Mouse (Mus musculus) layer of hippocampus, adult 2 months (tissue): ENCODE data around the gene Rnf208. TPM values are rescaled to one million over a fixed set of nuclear protein-coding genes. Genes with fewer than 3 reads are reported as not detected.

ENCODE experiments used
- DNase-seq, 2 experiments: peaks; one replicate each; pipeline ENCODE4 v3.0.0; 2022; ENCODE audit warnings: low spot score in 2 of 2
- H3K27ac ChIP-seq: fragments of 200-600 bp; 2 replicates; pipeline ENCODE4 v1.8.1; 2022
- H3K4me3 ChIP-seq: fragments of 200-600 bp; 2 replicates; pipeline ENCODE4 v1.8.1; 2022; ENCODE audit warnings: mild to moderate bottlenecking
- CTCF ChIP-seq: fragments of 200-600 bp; conservative IDR thresholded peaks from 2 replicates; pipeline ENCODE4 v1.8.1; 2022; ENCODE audit warnings: antibody characterized with exemption, mild to moderate bottlenecking, moderate library complexity
- long read RNA-seq, 2 experiments: library from polyadenylated mRNA; stranded (forward); transcript quantifications; one replicate each; pipeline ENCODE4 v2.0.0; 2021; ENCODE audit warnings: borderline mapping rate in 2 of 2
- total RNA-seq, 2 experiments: library from RNA; stranded (reverse); gene quantifications; 2 replicates each; pipeline ENCODE4 v1.2.3; 2021

Rnf208 gene
- total RNA-seq, result 100 to 1,000 TPM; 228 to 232 TPM
- long read RNA-seq, experiment 1, transcript Rnf208-203 (2 exons, 885 nt), result major isoform, 76 of 134 reads
- long read RNA-seq, experiment 1, transcript Rnf208-202 (1 exons, 1,333 nt), result minor isoform, 54 of 134 reads
- long read RNA-seq, experiment 1, partial matches to known transcripts, result 0 of 134 reads
- long read RNA-seq, experiment 1, other reads (novel, unspliced or antisense), result 4 of 134 reads
- long read RNA-seq, experiment 2, transcript Rnf208-202 (1 exons, 1,333 nt), result minor isoform, 72 of 191 reads
- long read RNA-seq, experiment 2, transcript Rnf208-203 (2 exons, 885 nt), result major isoform, 111 of 191 reads
- long read RNA-seq, experiment 2, partial matches to known transcripts, result 0 of 191 reads
- long read RNA-seq, experiment 2, other reads (novel, unspliced or antisense), result 8 of 191 reads

DNA sequence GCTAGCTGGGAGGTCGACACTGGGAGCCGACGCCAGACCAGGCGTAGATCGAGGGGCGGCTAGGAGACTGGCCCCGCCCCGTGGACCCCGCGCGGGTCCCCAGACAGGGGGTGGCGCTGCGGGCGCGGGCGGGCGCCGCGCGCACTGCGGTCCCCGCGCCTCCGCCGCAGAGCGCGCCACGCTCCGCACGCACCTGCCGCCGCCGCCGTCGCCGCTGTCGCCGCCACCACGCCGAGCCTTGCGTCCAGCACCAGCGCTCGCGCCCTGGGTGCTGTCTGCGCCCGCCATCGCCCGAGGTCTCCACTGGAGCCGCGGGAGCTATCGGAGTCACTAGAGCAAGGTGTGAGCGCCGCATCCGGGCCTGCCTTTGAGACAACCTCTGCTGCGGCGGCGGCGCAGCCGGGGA, at the start of gene Rnf208, which contains the start of gene Cysrt1:
Rnf208 (plus strand) TSS at position 155 of the 406 bp plus-strand sequence.
Cysrt1 (minus strand) TSS at position 352 of the 406 bp plus-strand sequence.
- TF ChIP-seq CTCF, result no peak
- peak within 1 kb of the TSS; percentile 93 for H3K27ac ChIP-seq
- peak within 1 kb of the TSS; percentile 70 for H3K4me3 ChIP-seq
- DNase-seq, result no peak

GRCm38 (mm10) chr2:25193330-25193770, 48.7 kb upstream of the Rnf208 start:
- Histone ChIP-seq H3K27ac (peak overlapping the region; percentile 39; the same call in 1 of the 2 replicates), H3K4me3 (no peak overlapping the region)
- DNase-seq, result peak; percentile 76 to 82
- TF ChIP-seq CTCF, result peak; percentile 91

DNA sequence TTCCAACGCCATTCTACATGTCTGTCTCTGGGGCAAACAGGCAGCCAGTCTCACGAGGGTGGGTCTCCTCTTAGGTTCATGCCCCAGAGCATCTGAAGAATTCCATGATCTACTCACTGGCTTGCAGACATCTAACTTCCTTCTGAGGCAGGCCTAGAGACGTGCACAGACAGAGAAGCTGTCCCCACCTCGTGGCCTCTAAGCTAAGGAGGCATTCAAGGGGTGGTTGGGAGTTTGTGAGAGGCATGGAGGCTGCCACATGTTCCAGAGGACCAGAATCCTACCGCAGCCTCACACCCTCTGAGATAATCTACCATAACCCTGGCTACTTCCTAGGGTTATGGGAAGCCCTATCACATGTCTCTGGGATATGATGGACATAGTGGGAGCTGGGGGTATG, 48.0 kb upstream of the Rnf208 start:
- TF ChIP-seq CTCF, result no peak
- no peak for DNase-seq
- H3K4me3 ChIP-seq, result no peak overlapping the region
- H3K27ac ChIP-seq, result peak overlapping the region; percentile 39; the same call in 1 of the 2 replicates

GRCm38 (mm10) chr2:25194486-25195171, 47.4 kb upstream of the Rnf208 start:
- DNase-seq, result no peak
- Histone ChIP-seq H3K4me3 (no peak overlapping the region), H3K27ac (0 out of 2 replicates have a peak overlapping the region, but pooled peaks have one; percentile 39)
- TF ChIP-seq CTCF, result no peak

DNA sequence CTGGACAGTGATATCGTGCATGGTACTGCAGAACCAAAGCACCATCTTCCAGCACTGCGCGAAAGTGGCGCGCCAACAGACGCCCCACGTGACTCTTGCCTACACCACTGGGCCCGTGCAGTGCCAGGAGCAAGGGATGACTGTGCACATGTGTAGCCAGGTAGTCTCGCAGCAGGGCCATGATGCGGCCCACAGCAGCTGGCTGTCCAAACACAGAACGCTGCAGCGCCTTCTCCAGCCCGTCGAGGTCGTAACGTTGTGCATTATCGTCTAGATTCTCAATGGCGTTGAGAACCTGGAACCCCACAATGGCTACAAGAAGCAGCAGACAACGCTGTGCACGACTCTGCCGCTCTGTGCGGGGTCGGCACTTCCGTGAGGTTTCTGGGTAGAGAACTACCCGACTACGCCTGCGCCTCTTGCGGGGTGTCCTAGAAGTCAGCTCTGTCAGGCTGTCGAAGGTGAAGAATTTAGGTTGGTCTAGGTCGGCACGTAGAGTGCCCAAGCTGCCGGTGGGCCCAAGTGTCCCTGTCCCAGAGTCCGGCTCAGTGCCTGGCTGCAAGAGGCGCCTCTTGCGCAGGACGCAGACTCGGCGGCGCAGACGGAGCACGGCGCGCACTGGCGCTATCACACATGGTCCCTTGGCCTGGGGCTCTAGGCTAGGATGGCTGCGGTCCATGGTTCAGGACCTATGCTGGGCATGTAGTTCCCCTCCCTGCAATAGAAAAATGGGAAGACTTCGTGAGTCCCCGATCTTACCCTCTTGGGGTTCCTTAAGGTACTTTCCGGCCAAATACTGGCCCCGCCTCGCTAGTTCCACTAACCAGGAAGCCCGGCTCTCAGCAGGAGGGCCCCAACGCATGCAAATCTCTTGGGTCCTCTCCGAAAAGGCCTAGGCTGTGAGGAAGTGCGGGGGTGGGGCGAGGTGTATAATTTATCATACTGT, 46.6 kb upstream of the Rnf208 start:
- H3K27ac ChIP-seq, result peak overlapping the region; percentile 80; the same call in 1 of the 2 replicates
- no peak for TF ChIP-seq CTCF
- DNase-seq, result no peak
- H3K4me3 ChIP-seq, result peak overlapping the region; percentile 35

DNA sequence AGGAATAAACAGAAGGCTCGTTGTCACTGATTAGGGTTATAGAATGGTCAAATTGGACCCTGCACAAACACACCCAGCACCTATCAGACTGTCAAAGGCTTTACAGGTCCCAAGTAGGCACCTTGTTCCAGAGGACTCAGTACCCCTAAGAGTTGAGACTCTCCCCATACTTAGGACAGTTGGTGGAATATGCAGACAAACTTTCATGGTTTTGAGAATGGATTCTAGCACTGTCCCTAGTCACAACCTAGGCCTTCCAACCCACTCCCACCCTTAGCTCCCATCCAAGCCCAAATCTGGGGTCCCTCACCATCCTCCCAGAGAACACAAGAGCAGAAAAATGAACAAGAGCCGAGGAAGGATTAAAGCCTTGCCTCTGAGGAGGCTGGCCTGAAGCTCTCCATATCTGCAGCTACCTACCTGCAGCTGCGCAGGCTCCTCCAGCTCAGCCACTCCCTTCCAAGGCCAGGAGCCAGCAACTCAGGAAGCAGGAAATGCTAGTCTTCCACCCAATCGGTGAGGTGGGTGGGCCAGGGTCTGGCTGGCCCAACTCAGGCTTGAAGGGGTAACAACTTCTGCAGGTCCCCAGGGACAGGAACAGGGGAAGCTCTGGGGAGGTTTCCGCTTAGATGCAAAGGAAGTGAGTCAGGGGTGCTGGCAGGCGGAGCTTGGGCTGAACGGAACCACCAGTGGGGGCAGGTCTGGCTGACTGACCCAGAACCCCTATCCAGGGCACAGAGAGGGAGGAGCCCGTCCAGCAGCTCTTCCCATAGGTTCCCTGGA, 45.7 kb upstream of the Rnf208 start, which contains the start of gene Tor4a:
Tor4a (minus strand) TSS at position 715 of the 783 bp plus-strand sequence.
- Histone ChIP-seq H3K27ac (peak within 1 kb of the TSS; percentile 80), H3K4me3 (peak within 1 kb of the TSS; percentile 35)
- DNase-seq, result no peak
- peak; percentile 32; the same call in 1 of the 2 replicates for TF ChIP-seq CTCF

- TF ChIP-seq CTCF, result no peak
- no peak overlapping the region for H3K4me3 ChIP-seq
- no peak for DNase-seq
- H3K27ac ChIP-seq, result peak overlapping the region; percentile 80
Measured at GRCm38 (mm10) chr2:25197191-25197590, 44.9 kb upstream of the Rnf208 start.

- DNase-seq, result no peak
- no peak for TF ChIP-seq CTCF
- Histone ChIP-seq H3K27ac (peak overlapping the region; percentile 39; the same call in 1 of the 2 replicates), H3K4me3 (no peak overlapping the region)
Measured at GRCm38 (mm10) chr2:25197946-25198345, 44.1 kb upstream of the Rnf208 start.

GRCm38 (mm10) chr2:25200631-25201030, 41.4 kb upstream of the Rnf208 start:
- TF ChIP-seq CTCF, result no peak
- Histone ChIP-seq H3K4me3 (no peak overlapping the region), H3K27ac (no peak overlapping the region)
- DNase-seq, result no peak

DNA sequence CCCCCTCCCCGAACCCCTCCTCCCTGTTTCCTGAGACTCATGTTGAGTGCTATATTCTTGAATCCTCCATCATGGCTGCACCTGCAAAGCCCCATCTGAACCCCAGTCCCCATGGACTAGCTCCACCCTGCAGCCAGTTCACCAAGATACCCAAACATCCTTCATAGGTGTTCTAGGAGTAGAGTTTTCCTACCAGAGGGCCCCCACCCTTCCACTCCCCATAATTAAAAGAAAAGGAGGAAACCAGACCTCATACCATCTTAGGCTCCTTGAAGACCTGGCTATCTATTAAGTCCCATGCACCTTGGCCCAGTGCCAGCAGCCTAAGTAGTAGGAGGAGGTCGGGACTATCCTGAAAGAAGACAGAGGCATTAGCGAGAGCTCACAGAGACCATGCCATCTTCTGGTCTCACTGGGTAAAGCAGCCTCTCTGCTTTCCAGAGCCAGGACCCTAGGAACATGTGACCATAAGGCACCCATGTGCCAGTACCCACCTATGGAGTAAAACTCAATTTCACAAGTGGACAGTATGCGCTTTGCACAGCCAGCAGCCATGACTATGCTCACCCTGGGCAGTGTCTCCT, 38.3 kb upstream of the Rnf208 start:
- TF ChIP-seq CTCF, result peak; percentile 57
- DNase-seq, result no peak
- Histone ChIP-seq H3K27ac (no peak overlapping the region), H3K4me3 (no peak overlapping the region)

DNA sequence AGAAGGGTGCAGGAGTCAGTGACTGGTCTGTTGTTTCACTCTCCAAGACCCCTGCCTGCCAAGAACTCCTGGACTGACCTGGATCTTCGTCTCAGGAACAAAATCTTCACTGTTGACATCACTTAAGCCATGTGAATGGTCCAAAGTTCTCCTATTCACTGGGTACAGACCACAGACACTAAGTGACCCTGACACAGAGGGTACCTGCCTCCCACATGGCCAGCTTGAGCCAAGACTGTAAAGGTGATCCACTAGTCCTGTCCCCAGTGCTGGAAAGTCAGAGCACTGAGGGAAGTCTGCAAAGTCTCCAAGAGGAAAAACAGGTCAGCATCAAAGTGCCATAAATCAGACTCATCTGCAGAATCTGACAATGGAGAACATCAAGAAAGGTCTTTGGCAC, 34.5 kb upstream of the Rnf208 start:
- no peak for TF ChIP-seq CTCF
- no peak for DNase-seq
- Histone ChIP-seq H3K27ac (no peak overlapping the region), H3K4me3 (no peak overlapping the region)

DNA sequence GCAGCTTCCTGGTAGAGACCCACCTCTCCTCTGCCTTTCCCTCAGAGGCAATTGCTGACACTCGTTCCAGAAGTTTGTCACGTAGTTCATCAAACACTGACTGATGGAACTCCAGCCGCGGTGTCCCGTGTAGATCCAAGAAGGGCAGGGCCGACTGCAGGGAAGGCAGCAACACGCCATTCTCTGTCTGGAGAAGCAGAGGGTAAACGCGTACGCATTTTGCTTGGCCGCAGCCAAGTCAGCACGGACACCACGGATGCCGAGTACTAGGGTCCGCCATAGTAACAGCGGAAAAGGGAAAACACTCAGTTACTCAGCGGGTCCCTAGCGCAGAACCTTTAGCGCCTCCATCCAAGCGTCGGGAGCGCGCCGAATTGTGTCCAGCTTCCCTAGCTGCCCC, 31.4 kb upstream of the Rnf208 start:
- Histone ChIP-seq H3K4me3 (peak overlapping the region; percentile 91), H3K27ac (peak overlapping the region; percentile 98)
- TF ChIP-seq CTCF, result no peak
- no peak for DNase-seq
